Mouse (Mus musculus) kidney, embryonic 16.5 days (tissue): ENCODE results near the gene Retreg3. TPM values are rescaled to one million over a fixed set of nuclear protein-coding genes. Genes with fewer than 3 reads are reported as not detected.
"Not testable (repeated sequence)": the region's sequence is repeated elsewhere in the genome, so short reads cannot be mapped to it uniquely, and the experiment has no call there.

ENCODE experiments used
- ATAC-seq: fragments of 200-750 bp; cut with Nextera tagmentation; 2 replicates; pipeline ENCODE4 v1.8.0; 2017; ENCODE audit warnings: moderate TSS enrichment; ENCODE audit not compliant: low FRiP score, low TSS enrichment
- H3K27ac ChIP-seq: fragments of 300-500 bp; sonication (generic); 2 replicates; pipeline ENCODE4 v1.5.1; 2014; ENCODE audit warnings: low read length
- H3K27me3 ChIP-seq: fragments of 300-500 bp; sonication (generic); 2 replicates; pipeline ENCODE4 v1.6.1; 2014; ENCODE audit warnings: low read length, control low read depth, mixed read lengths; ENCODE audit not compliant: insufficient read depth
- H3K36me3 ChIP-seq: fragments of 300-500 bp; sonication (generic); 2 replicates; pipeline ENCODE4 v1.6.1; 2014; ENCODE audit warnings: low read length, control low read depth, mixed read lengths; ENCODE audit not compliant: insufficient read depth
- H3K4me1 ChIP-seq: fragments of 300-500 bp; sonication (generic); 2 replicates; pipeline ENCODE4 v1.6.1; 2014; ENCODE audit warnings: low read length, control low read depth, mixed read lengths; ENCODE audit not compliant: insufficient read depth
- H3K4me2 ChIP-seq: fragments of 300-500 bp; sonication (generic); replicated peaks from 2 replicates; pipeline ENCODE4 v1.6.1; 2014; ENCODE audit warnings: low read depth, low read length
- H3K4me3 ChIP-seq: fragments of 300-500 bp; sonication (generic); 2 replicates; pipeline ENCODE4 v1.5.1; 2014; ENCODE audit warnings: mild to moderate bottlenecking, low read length
- H3K9ac ChIP-seq: fragments of 300-500 bp; sonication (generic); replicated peaks from 2 replicates; pipeline ENCODE4 v1.6.1; 2014; ENCODE audit warnings: low read length
- H3K9me3 ChIP-seq: fragments of 300-500 bp; sonication (generic); 2 replicates; pipeline ENCODE4 v1.6.1; 2016; ENCODE audit warnings: low read length, control low read depth
- WGBS: fragments of 180-500 bp; shearing (Covaris S2); extraction: QIAGEN DNeasy Blood & Tissue Kit; methylation state at CpG from one replicate; pipeline ENCODE4 v1.1.7; 2014; 5-methylcytosine and 5-hydroxymethylcytosine counted together
- polyA plus RNA-seq: library from polyadenylated mRNA; unstranded; fragments of >200 nt; fragmentation: Nextera tagmentation; extraction: Ambion mirVana; gene quantifications from 2 replicates; pipeline ENCODE4 v1.2.1, GENCODE M21; 2015

The Retreg3 gene
- polyA plus RNA-seq, 1 experiment from 2014 or later, result 23.2 TPM

DNA sequence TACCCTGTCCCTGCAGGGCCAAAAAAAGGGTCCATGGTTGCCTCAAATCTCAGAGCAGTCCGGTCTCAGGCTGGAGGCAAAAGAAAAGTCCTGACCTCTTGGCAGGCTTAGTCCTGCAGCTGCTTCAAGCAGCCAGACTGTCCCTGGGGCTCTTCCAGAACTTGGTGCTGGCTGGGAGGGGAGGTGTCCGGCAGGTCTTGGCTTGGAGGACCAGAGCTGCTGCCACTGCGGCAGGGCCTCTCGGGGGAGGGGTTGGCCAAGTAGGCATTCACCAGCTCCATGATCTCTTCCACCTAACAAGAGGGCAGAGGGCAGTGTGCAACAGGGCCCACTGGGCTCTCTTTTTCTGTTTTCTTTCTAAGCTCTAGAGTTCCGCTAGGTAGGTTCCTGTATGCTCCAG lies 43.1 kb upstream of the Retreg3 start:
- peaks cover 42% of the 10 kb centered on the region for H3K4me1 ChIP-seq
- H3K36me3 ChIP-seq, result peaks cover 43% of the 10 kb centered on the region
- H3K9me3 ChIP-seq, result no peaks in the 10 kb centered on the region
- H3K4me3 ChIP-seq, result no peak overlapping the region
- ATAC-seq, result no peak
- H3K4me2 ChIP-seq, result no peak overlapping the region
- peaks cover 14% of the 10 kb centered on the region; the same call in 1 of the 2 replicates for H3K27me3 ChIP-seq
- H3K27ac ChIP-seq, result no peak overlapping the region
- H3K9ac ChIP-seq, result no peak overlapping the region
- 59% methylated on average over 5 of the region's 5 CpGs for WGBS

- Histone ChIP-seq H3K4me3 (no peak overlapping the region), H3K4me2 (no peak overlapping the region), H3K9me3 (no peaks in the 10 kb centered on the region), H3K27ac (no peak overlapping the region), H3K4me1 (peaks cover 39% of the 10 kb centered on the region), H3K36me3 (peaks cover 38% of the 10 kb centered on the region), H3K27me3 (peaks cover 10% of the 10 kb centered on the region; the same call in 1 of the 2 replicates), H3K9ac (no peak overlapping the region)
- 60% methylated on average over 5 of the region's 5 CpGs for WGBS
- ATAC-seq, result no peak
Observed at GRCm38 (mm10) chr11:101162301-101162700, 42.6 kb upstream of the Retreg3 start.

DNA sequence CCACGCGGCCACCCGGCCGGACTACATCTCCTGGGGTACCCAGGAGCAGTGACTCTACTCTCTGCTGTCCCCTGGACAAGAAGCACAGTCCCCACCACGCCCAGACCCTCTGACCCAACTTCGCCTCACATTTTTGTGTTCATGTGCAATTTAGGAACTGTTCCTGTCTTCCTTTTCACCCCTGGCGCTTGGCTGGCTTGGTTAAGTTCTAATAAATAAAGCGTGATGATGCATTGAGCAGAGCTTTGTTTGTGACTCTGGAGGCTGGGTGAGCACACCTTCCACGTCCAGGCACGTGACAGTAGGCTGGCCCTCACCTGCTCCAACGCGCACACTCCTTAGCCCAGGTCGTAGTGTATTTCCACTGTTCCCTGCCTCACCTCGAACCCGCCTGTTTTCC lies 41.9 kb upstream of the Retreg3 start:
- WGBS, result 88% methylated on average over 15 of the region's 15 CpGs

DNA sequence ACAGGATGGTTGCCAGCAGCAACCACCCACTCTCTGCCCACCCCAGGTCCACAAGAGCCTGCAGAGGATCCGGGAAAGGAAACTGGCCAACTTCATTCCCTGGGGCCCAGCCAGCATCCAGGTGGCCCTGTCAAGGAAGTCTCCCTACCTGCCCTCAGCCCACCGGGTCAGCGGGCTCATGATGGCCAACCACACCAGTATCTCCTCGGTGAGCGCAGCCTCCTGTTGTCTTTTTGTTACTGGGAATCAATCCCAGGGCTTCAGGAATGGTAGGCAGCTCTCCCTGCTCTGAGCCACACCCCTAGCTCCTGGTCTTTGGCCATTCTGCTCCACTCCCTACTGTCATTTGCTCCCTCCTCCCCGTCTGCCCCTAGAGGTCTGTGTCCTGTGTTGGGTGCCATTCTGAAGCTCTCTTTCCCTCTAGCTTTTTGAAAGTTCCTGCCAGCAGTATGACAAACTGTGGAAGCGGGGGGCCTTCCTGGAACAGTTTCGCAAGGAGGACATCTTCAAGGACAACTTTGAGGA lies 41.4 kb upstream of the Retreg3 start:
- peaks cover 38% of the 10 kb centered on the region for H3K4me1 ChIP-seq
- 87% methylated on average over 5 of the region's 8 CpGs for WGBS
- peaks cover 26% of the 10 kb centered on the region for H3K36me3 ChIP-seq
- not testable (repeated sequence) for H3K27ac ChIP-seq, H3K4me3 ChIP-seq, H3K27me3 ChIP-seq, ATAC-seq, H3K9ac ChIP-seq, H3K9me3 ChIP-seq, H3K4me2 ChIP-seq

More for the DNA sequence above, 41.9 kb upstream of the Retreg3 start:
- H3K36me3 ChIP-seq, result peaks cover 31% of the 10 kb centered on the region
- no peak overlapping the region for H3K9ac ChIP-seq
- no peak for ATAC-seq
- no peak overlapping the region for H3K4me3 ChIP-seq
- no peak overlapping the region for H3K27ac ChIP-seq
- H3K4me1 ChIP-seq, result peaks cover 38% of the 10 kb centered on the region
- H3K27me3 ChIP-seq, result peaks cover 3% of the 10 kb centered on the region; the same call in 1 of the 2 replicates
- H3K4me2 ChIP-seq, result no peak overlapping the region
- no peaks in the 10 kb centered on the region for H3K9me3 ChIP-seq

GRCm38 (mm10) chr11:101160151-101160550 lies 40.5 kb upstream of the Retreg3 start:
- not testable (repeated sequence) for H3K27ac ChIP-seq, H3K27me3 ChIP-seq, H3K9ac ChIP-seq, ATAC-seq, H3K9me3 ChIP-seq, H3K4me2 ChIP-seq, H3K4me3 ChIP-seq
- peaks cover 23% of the 10 kb centered on the region for H3K36me3 ChIP-seq
- H3K4me1 ChIP-seq, result peaks cover 36% of the 10 kb centered on the region
- 76% methylated on average over 9 of the region's 10 CpGs for WGBS

DNA sequence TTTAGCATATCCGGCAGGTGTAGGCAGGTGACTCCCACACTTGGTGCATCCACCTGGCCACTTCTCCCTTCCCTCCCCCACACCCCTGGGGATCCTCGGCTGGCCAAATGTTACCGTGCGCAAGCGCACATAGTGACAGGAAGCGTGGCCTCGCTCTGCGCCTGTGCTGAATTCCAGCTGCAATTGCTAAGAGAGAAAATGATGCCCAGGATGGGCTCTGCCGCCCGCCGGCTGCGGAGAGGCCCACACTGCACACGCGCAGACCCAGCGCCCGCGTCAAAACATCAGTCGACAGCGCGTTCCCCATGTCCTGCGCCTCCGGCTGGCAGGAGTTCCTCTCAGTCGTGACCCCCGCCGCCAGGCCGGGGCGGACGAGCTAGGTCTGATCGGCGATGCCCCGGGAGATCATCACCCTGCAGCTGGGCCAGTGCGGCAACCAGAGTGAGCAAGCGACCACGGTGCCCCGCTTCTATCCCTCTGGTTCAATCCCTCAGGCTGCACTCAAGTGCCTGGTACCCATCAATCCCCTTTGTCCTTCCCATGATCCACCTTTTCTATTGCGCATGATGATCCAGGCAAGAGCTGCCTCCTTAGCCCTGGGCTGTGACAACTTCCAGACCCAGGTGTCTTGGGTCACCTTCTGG lies 36.2 kb upstream of the Retreg3 start, which contains the start of gene Tubg2:
Gene Tubg2 (plus strand): TSS at position 180 of the 644 bp plus-strand sequence.
- peaks cover 12% of the 10 kb centered on the region for H3K4me1 ChIP-seq
- H3K4me2 ChIP-seq, result peak within 1 kb of the TSS; percentile 82
- H3K9ac ChIP-seq, result peak within 1 kb of the TSS; percentile 69
- peak within 1 kb of the TSS; percentile 44; the same call in 1 of the 2 replicates for H3K27ac ChIP-seq
- H3K36me3 ChIP-seq, result no peaks in the 10 kb centered on the region
- no peaks in the 10 kb centered on the region for H3K9me3 ChIP-seq
- no peaks in the 10 kb centered on the region for H3K27me3 ChIP-seq
- peak; percentile 77 for ATAC-seq
- H3K4me3 ChIP-seq, result peak within 1 kb of the TSS; percentile 48
- 3% methylated on average over 36 of the region's 36 CpGs for WGBS

GRCm38 (mm10) chr11:101155151-101155550 lies 35.5 kb upstream of the Retreg3 start:
- Histone ChIP-seq H3K4me1 (peaks cover 12% of the 10 kb centered on the region), H3K4me3 (no peak overlapping the region), H3K4me2 (no peak overlapping the region), H3K36me3 (no peaks in the 10 kb centered on the region), H3K9ac (no peak overlapping the region), H3K27me3 (no peaks in the 10 kb centered on the region), H3K27ac (no peak overlapping the region), H3K9me3 (no peaks in the 10 kb centered on the region)
- ATAC-seq, result no peak
- WGBS, result 71% methylated on average over 6 of the region's 6 CpGs

DNA sequence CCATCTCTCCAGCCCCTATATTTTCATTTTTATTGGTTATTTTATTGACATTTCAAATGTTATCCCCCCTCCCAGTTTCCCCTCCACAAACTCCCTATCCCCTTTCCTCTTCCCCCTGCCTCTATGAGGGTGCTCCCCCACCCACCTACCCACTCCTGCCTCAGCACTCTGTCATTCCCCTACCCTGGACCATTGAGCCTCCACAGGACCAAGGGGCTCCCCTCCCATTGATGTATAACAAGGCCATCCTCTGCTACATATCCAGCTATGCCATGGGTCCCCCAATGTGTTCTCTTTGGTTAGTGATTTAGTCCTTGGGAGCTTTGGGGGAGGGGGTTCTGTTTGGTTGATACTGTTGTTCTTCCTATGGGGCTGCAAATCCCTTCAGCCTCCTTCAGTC lies 35.0 kb upstream of the Retreg3 start:
- no peak for ATAC-seq
- Histone ChIP-seq H3K27me3 (no peaks in the 10 kb centered on the region), H3K9me3 (no peaks in the 10 kb centered on the region), H3K4me3 (no peak overlapping the region), H3K4me1 (peaks cover 14% of the 10 kb centered on the region), H3K36me3 (no peaks in the 10 kb centered on the region), H3K27ac (no peak overlapping the region), H3K9ac (no peak overlapping the region), H3K4me2 (no peak overlapping the region)

- no peak overlapping the region for H3K4me2 ChIP-seq
- H3K4me3 ChIP-seq, result no peak overlapping the region
- H3K4me1 ChIP-seq, result peaks cover 30% of the 10 kb centered on the region
- WGBS, result 64% methylated on average over 1 of the region's 1 CpGs
- H3K9ac ChIP-seq, result no peak overlapping the region
- no peaks in the 10 kb centered on the region for H3K27me3 ChIP-seq
- ATAC-seq, result no peak
- no peaks in the 10 kb centered on the region for H3K36me3 ChIP-seq
- H3K9me3 ChIP-seq, result no peaks in the 10 kb centered on the region
- no peak overlapping the region for H3K27ac ChIP-seq
Observed at GRCm38 (mm10) chr11:101152825-101153224, 33.1 kb upstream of the Retreg3 start.

DNA sequence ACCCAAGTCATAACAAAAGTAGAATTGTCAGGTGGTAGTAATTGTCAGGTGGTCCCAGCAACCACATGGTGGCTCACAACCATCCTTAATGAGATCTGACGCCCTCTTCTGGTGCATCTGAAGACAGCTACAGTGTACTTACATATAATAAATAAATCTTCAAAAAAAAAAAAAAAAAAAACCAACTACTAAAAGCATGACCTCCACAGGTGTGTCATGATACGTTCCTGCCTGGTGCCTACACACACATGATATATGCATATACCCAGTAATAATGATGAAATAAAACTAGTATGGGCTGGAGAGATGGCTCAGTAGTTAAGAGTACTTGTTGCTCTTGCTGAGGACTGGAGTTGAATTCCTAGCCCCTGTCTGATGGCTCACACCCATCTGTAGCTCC lies 31.4 kb upstream of the Retreg3 start:
- H3K36me3 ChIP-seq, result no peaks in the 10 kb centered on the region
- no peak for ATAC-seq
- 79% methylated on average over 2 of the region's 2 CpGs for WGBS
- no peaks in the 10 kb centered on the region for H3K27me3 ChIP-seq
- no peak overlapping the region for H3K4me3 ChIP-seq
- H3K27ac ChIP-seq, result no peak overlapping the region
- H3K4me2 ChIP-seq, result no peak overlapping the region
- peaks cover 26% of the 10 kb centered on the region for H3K4me1 ChIP-seq
- H3K9me3 ChIP-seq, result no peaks in the 10 kb centered on the region
- no peak overlapping the region for H3K9ac ChIP-seq
